Mouse (Mus musculus) thymus, adult 2 months (tissue): ENCODE measurements around the gene Wasl.

Experiments used
- CTCF ChIP-seq: fragments of 200-500 bp; IDR thresholded peaks from 2 replicates; pipeline ENCODE4 v1.5.1; 2012; ENCODE audit warnings: mild to moderate bottlenecking, control low read depth, low read length, moderate library complexity, borderline replicate concordance; ENCODE audit not compliant: control insufficient read depth, poor library complexity, insufficient read depth; ENCODE audit errors: extremely low read depth
- POLR2A ChIP-seq: fragments of 200-500 bp; IDR thresholded peaks from 2 replicates; pipeline ENCODE4 v1.6.1; 2012; ENCODE audit warnings: mild to moderate bottlenecking, low read length, control low read depth, moderate library complexity; ENCODE audit not compliant: control insufficient read depth, poor library complexity, insufficient read depth; ENCODE audit errors: extremely low read depth

DNA sequence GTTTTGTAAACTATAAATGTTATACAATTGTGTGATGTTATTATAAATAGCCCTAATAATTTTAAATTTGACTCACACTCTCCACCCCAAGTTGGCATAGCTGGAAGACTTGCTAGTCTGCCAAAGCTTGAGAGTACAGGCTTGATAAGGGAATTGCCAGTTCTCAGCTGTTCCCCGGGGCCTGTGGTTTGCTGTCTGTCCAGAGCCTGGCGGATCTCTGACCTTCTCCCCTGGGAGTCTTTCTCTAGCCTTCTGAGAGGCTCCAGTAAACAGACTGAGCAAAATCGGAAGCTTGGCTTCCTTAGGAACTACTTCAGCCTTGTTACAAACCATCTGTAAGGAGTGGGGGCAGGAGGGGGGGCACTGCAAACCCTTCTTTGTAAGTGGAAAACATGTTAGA is 77.9 kb downstream of the Wasl start:
- no peak for TF ChIP-seq CTCF
- no peak for TF ChIP-seq POLR2A
